Mouse (Mus musculus) erythroblast, embryonic 14.5 days (primary cell): ENCODE measurements around the gene Hist1h3h. TPM values are rescaled to one million over a fixed set of nuclear protein-coding genes. Genes with fewer than 3 reads are reported as not detected.
"Not testable (repeated sequence)": the region's sequence is repeated elsewhere in the genome, so short reads cannot be mapped to it uniquely, and the experiment has no call there.

Experiments
- H3K27me3 ChIP-seq: 2 replicates; pipeline ENCODE4 v1.6.1; 2012; ENCODE audit warnings: inconsistent platforms; ENCODE audit not compliant: control insufficient read depth
- H3K36me3 ChIP-seq: 2 replicates; pipeline ENCODE4 v1.6.1; 2012; ENCODE audit warnings: mild to moderate bottlenecking, inconsistent platforms; ENCODE audit not compliant: control insufficient read depth
- H3K4me1 ChIP-seq: 2 replicates; pipeline ENCODE4 v1.6.1; 2012; ENCODE audit warnings: inconsistent platforms; ENCODE audit not compliant: control insufficient read depth
- H3K4me3 ChIP-seq: replicated peaks from 2 replicates; pipeline ENCODE3; 2012; ENCODE audit warnings: moderate library complexity, mild to moderate bottlenecking, inconsistent platforms
- H3K9me3 ChIP-seq: 2 replicates; pipeline ENCODE4 v1.6.1; 2012; ENCODE audit warnings: low read length, inconsistent platforms, mixed read lengths; ENCODE audit not compliant: control insufficient read depth
- GATA1 ChIP-seq: IDR thresholded peaks from 2 replicates; pipeline ENCODE4 v1.6.1; 2012; ENCODE audit warnings: low read length, inconsistent platforms, mixed read lengths
- TAL1 ChIP-seq: IDR thresholded peaks from 3 replicates; pipeline ENCODE4 v1.6.1; 2012; ENCODE audit warnings: low read length, inconsistent platforms, mixed read lengths
- polyA plus RNA-seq: library from polyadenylated mRNA; stranded (reverse); fragments of >175 nt; gene quantifications from 2 replicates; pipeline ENCODE4 v1.2.3, GENCODE M21; 2012

Gene Hist1h3h
- 27.8 and 67.4 TPM in 2 replicates for polyA plus RNA-seq

- not testable (repeated sequence) for H3K36me3 ChIP-seq, H3K27me3 ChIP-seq, H3K9me3 ChIP-seq
- H3K4me3 ChIP-seq = peak within 1 kb of the TSS; percentile 79
- H3K4me1 ChIP-seq = peaks cover 62% of the 10 kb centered on the region
Observed at GRCm38 (mm10) chr13:21717397-21718357, at the start of gene Hist1h3h. Gene Hist1h3h (plus strand): TSS chr13:21717659.

- no peaks in the 10 kb centered on the region for H3K27me3 ChIP-seq
- no peak for TF ChIP-seq TAL1
- TF ChIP-seq GATA1 = no peak
- no peaks in the 10 kb centered on the region for H3K4me1 ChIP-seq
- H3K9me3 ChIP-seq = no peaks in the 10 kb centered on the region
- no peaks in the 10 kb centered on the region for H3K36me3 ChIP-seq
- no peak within 1 kb of the TSS for H3K4me3 ChIP-seq
Observed at GRCm38 (mm10) chr13:21677305-21677704, 40.2 kb upstream of the Hist1h3h start, which contains the start of gene Olfr1360. Gene Olfr1360 (minus strand): TSS chr13:21677405.

- Histone ChIP-seq H3K27me3 (peaks cover 2% of the 10 kb centered on the region), H3K36me3 (no peaks in the 10 kb centered on the region), H3K9me3 (no peaks in the 10 kb centered on the region), H3K4me1 (peaks cover 2% of the 10 kb centered on the region; the same call in 1 of the 2 replicates), H3K4me3 (no peak within 1 kb of the TSS)
- TF ChIP-seq GATA1 (no peak), TAL1 (no peak)
Observed at GRCm38 (mm10) chr13:21697811-21698210, 19.6 kb upstream of the Hist1h3h start, which contains the start of gene Olfr1359. Gene Olfr1359 (plus strand): TSS chr13:21698111.

GRCm38 (mm10) chr13:21706669-21707068 lies 10.8 kb upstream of the Hist1h3h start:
- TF ChIP-seq GATA1 (no peak), TAL1 (no peak)
- no peaks in the 10 kb centered on the region for H3K36me3 ChIP-seq
- peaks cover 15% of the 10 kb centered on the region for H3K4me1 ChIP-seq
- H3K27me3 ChIP-seq = peaks cover 6% of the 10 kb centered on the region
- no peak overlapping the region for H3K4me3 ChIP-seq
- no peaks in the 10 kb centered on the region for H3K9me3 ChIP-seq

GRCm38 (mm10) chr13:21710031-21710711 lies 7.3 kb upstream of the Hist1h3h start:
- no peaks in the 10 kb centered on the region for H3K9me3 ChIP-seq
- H3K27me3 ChIP-seq = peaks cover 2% of the 10 kb centered on the region
- H3K36me3 ChIP-seq = no peaks in the 10 kb centered on the region
- H3K4me3 ChIP-seq = peak overlapping the region; percentile 86
- peaks cover 33% of the 10 kb centered on the region for H3K4me1 ChIP-seq
- no peak for TF ChIP-seq GATA1
- no peak for TF ChIP-seq TAL1

GRCm38 (mm10) chr13:21710821-21711525 lies 6.5 kb upstream of the Hist1h3h start:
- peak overlapping the region; percentile 86 for H3K4me3 ChIP-seq
- H3K4me1 ChIP-seq = peaks cover 38% of the 10 kb centered on the region
- H3K9me3 ChIP-seq = no peaks in the 10 kb centered on the region
- no peaks in the 10 kb centered on the region for H3K36me3 ChIP-seq
- H3K27me3 ChIP-seq = no peaks in the 10 kb centered on the region
- no peak for TF ChIP-seq TAL1
- TF ChIP-seq GATA1 = no peak

GRCm38 (mm10) chr13:21711698-21712097 lies 5.8 kb upstream of the Hist1h3h start:
- no peaks in the 10 kb centered on the region for H3K27me3 ChIP-seq
- no peaks in the 10 kb centered on the region for H3K36me3 ChIP-seq
- peak overlapping the region; percentile 86 for H3K4me3 ChIP-seq
- TF ChIP-seq TAL1 = no peak
- no peak for TF ChIP-seq GATA1
- H3K4me1 ChIP-seq = peaks cover 39% of the 10 kb centered on the region
- H3K9me3 ChIP-seq = no peaks in the 10 kb centered on the region

GRCm38 (mm10) chr13:21714725-21715124 lies 2.7 kb upstream of the Hist1h3h start:
- H3K9me3 ChIP-seq = no peaks in the 10 kb centered on the region
- H3K36me3 ChIP-seq = no peaks in the 10 kb centered on the region; the same call in 1 of the 2 replicates
- H3K27me3 ChIP-seq = no peaks in the 10 kb centered on the region
- TF ChIP-seq GATA1 = no peak
- TF ChIP-seq TAL1 = no peak
- H3K4me3 ChIP-seq = peak overlapping the region; percentile 78
- H3K4me1 ChIP-seq = peaks cover 63% of the 10 kb centered on the region
